Mouse (Mus musculus) right cerebral cortex, postnatal 10 days (tissue): ENCODE data around the gene Lrrn4.

Experiments
- DNase-seq, 2 experiments: peaks; one replicate each; pipeline ENCODE4 v3.0.0; 2021; ENCODE audit warnings: low spot score in 2 of 2

Gene Lrrn4

GRCm38 (mm10) chr2:132871663-132872062 lies 9.0 kb downstream of the Lrrn4 start:
- no peak for DNase-seq

GRCm38 (mm10) chr2:132870286-132870685 lies 10.4 kb downstream of the Lrrn4 start:
- DNase-seq, result no peak

GRCm38 (mm10) chr2:132869682-132870081 lies 11.0 kb downstream of the Lrrn4 start:
- DNase-seq, result no peak

- peak in 1 of 2 experiments; percentile 12 for DNase-seq
Measured at GRCm38 (mm10) chr2:132867521-132867920, 13.2 kb downstream of the Lrrn4 start.

DNA sequence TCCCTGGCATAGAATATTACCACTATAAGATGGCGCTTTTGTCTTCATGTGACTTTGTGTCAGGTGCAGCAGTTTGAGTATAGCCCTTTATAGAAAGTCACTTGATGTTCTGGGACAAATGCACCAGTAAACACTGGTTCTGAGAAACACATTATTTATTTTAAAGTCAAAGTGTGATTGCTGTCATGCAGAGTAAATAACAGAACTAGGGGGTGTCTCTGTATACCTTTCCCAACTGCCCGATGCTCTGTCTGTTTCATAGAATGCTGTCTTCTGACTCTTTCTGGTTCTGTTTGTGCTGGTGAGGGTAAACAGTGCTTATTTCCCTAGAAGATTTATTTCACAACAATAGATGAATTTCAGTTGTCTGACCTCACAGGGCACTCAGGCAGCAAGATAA lies 17.4 kb downstream of the Lrrn4 start:
- DNase-seq, result no peak

DNA sequence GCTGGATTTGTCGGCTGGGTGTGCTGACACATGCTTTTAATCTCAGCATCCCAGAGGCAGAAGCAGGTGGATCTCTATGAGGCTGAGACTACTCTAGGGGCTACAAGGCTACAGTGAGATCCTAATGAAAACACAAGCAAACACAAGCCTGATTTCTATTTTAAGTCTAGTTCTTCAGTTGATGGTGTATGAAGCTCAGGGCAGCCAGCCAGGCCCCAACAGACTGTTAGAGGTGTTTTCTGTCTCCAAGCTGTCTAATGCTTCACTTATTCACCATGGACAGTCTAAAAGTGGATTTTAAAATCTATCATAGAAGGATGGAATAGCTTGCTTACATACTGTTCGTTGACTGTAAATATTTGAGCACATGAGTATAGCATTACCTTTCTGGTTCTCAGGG lies 19.2 kb downstream of the Lrrn4 start:
- peak in 1 of 2 experiments; percentile 51 for DNase-seq

GRCm38 (mm10) chr2:132860435-132860834 lies 20.3 kb downstream of the Lrrn4 start:
- DNase-seq, result no peak

DNA sequence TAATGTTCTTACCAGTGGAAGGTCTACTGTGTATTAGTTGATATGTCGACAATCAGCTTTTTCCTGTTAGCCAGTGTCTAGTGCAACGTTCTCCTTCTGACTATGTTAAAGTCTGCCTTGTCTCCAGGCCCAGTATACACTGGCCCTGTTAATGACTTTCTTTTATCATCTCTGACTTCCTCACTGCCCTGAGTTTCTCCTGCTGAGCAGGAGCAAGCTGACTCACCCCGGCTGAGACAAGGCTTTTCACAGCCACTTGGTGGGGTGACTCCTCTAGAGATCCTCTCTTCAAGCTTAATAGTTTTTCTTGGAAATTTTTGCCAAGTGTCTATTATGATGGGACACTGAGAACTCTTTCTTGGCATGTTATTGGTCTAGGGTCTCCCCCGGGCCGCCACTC lies 24.4 kb downstream of the Lrrn4 start:
- DNase-seq, result no peak

GRCm38 (mm10) chr2:132853051-132853450 lies 27.6 kb downstream of the Lrrn4 start:
- no peak for DNase-seq

DNA sequence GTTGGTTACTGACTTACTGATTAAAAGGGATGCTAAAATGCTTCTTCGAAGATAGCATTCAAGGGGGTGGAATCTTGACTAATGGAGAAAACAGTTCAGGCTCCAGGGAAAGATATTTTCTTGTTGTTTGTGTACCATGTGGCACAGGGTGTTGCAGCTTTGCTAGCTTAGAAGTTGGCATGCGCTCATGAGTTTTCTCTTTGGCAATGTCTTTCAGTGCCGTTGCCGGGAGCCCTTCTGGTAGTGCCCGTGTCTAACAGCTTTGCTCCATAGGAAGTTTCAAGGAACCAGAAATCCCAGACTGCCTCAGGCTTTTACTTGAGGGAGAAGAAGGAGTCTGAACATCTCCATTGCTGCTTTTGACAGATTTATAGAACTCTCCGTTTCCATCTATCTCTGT lies 31.6 kb downstream of the Lrrn4 start:
- peak; percentile 25 to 36 for DNase-seq

- DNase-seq, result no peak
Measured at GRCm38 (mm10) chr2:132848361-132848760, 32.3 kb downstream of the Lrrn4 start.

- DNase-seq, result peak in 1 of 2 experiments; percentile 28
Measured at GRCm38 (mm10) chr2:132847581-132847980, 33.1 kb downstream of the Lrrn4 start.

DNA sequence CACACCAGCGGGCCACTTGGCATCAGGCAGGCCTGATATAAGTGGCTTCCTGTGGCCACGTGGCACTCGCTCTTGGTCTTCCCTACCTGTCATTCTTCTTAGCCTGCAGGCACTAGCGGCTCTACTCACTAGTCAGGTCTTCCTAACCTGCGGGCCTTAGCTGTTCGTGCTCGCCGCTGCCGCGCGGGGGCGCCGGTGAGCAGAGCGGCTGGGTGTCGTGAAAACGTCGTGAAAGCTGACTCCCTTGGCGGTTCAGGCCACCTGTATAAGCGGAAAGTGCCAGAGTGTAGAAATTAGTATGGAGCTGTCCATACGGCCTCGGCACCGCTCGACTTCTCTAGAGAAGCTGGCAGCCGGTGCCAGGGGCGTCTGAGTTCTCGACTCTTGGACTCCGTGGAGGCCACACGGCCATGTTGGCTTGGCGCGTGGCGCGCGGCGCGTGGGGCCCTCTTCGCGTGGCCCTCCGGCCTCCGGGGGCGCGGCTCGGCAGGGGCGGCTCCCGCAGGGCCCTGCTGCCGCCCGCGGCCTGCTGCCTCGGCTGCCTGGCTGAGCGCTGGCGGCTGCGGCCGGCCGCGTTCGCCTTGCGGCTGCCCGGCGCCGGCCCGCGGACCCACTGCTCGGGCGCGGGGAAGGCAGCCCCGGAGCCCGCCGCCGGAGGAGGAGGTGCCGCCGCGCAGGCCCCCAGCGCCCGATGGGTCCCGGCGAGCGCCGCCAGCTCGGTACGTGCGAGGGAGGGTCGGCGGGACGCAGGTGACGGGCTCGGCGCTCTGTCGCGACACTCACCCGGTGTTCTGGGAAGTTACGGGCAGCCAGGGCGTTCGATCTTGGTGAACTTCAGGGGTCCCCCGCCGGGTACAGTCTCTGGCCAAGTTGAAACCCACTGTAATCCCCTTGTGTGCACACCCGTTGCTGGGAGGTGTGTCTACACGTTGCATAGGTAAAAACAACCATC lies 34.0 kb downstream of the Lrrn4 start, which contains the start of gene Crls1:
Gene Crls1 (plus strand): TSS at position 260 of the 952 bp plus-strand sequence.
- peak; percentile 96 to 97 for DNase-seq

DNA sequence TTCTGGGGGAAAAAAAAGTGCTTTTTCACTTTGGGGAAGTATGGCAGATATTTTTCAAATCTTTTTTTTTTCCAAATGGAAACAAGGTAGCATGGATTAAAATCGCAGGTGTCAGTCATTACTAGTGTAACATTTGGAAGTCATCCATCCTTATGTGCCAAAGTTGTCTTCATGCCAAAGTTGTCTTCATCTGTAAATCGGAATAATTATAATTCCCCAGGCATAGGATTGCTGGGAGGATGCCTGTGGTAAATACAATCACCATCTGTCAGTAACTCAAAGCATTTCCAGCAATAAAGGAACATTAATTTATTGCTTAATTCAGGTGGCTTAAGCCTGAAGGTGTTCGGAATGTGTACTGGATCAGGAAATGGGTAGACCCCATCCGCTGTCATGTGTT lies 39.6 kb downstream of the Lrrn4 start:
- DNase-seq, result no peak
